Mouse (Mus musculus): ENCODE results near the gene Rgs19.

- TF ChIP-seq CTCF (IDR thresholded peaks at IDR 0.05; ENCODE audit: extremely low read depth, insufficient read depth, low read length) (no peak), POLR2A (IDR thresholded peaks at IDR 0.05; ENCODE audit: extremely low read depth, insufficient read depth, low read length) (no peak)
Observed at GRCm38 (mm10) chr2:181676424-181676823, 17.4 kb downstream of the Rgs19 start.

All from cortical plate, adult 2 months (tissue).